Mouse (Mus musculus): Measurements from ENCODE around the gene Olfr761. TPM values are rescaled to one million over a fixed set of nuclear protein-coding genes. Genes with fewer than 3 reads are reported as not detected.
"Not testable (repeated sequence)": the region's sequence is repeated elsewhere in the genome, so short reads cannot be mapped to it uniquely, and the experiment has no call there.

Gene Olfr761
- polyA plus RNA-seq (2012; rRNA removed) (not detected in 2 replicates), polyA plus RNA-seq (2014; fragmentation: Nextera tagmentation; extraction: Ambion mirVana) (not detected in 2 replicates)

DNA sequence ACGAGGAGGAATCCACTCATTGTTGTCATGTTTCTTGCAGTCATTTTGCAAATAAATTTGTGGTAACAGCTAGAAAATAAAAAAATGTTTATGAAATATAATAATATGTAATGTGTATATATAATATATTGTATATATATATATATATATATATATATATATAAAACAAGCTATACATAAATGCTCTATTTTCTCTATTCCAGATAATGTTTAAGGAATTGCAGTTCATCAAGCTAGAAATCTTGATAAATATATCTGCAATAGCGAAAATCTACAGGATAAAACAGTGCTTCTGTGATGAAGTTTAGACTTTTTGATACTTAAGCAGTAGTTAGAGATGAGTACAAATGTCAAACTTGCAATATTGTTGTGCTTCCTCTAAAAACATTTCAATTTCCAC is at the start of gene Olfr761:
Olfr761 (minus strand) TSS at position 101 of the 400 bp plus-strand sequence.
- H3K4me1 ChIP-seq (ENCODE audit: control insufficient read depth, insufficient read depth, low read length): no peaks in the 10 kb centered on the region
- H3K36me3 ChIP-seq (ENCODE audit: control insufficient read depth, insufficient read depth, low read length): no peaks in the 10 kb centered on the region

DNA sequence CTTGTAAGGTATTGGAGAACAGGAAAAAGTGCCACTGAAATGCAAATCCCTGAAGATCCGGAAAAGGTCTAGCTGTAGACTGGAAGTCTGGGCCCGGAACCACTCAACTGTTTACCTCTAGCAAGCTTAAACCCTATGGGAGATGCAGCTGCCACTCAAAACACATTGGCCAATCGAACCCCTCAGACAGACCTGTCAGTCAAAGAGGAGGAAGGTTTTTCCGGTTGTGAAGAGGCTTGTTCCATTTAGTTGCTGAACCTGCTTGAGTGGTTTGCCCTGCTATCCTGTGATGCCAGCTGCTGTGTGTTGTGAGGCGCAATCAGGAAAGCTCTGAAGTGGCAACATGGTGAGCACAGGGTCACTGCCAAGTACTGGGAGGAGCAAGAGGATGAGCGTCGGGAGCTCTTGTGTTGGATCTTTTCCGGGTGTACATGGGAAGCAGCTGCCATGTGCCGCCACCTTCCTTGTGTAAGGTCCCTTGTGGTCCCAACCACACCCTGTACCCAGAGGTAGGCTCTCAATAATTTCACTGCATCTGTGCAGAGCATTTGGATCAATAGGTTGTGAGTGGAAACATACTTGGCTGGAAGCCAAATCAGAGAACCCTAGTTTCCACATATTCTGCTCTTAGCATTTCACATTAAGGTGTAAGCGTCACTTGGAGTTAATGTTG is 42.9 kb upstream of the Olfr761 start:
- no peaks in the 10 kb centered on the region for H3K4me1 ChIP-seq (ENCODE audit: control insufficient read depth, insufficient read depth, low read length)
- no peak overlapping the region for H3K9ac ChIP-seq (ENCODE audit: low read depth, low read length, severe bottlenecking)
- no peaks in the 10 kb centered on the region for H3K9me3 ChIP-seq (ENCODE audit: control insufficient read depth, low read length)
- 65% methylated on average over 10 of the region's 10 CpGs for WGBS
- H3K4me2 ChIP-seq (replicated peaks; ENCODE audit: low read depth, low read length, severe bottlenecking): no peak overlapping the region
- H3K4me3 ChIP-seq (replicated peaks; ENCODE audit: low read length): no peak overlapping the region
- DNase-seq (ENCODE audit: low spot score): no peak
- no peak for ATAC-seq (ENCODE audit: low FRiP score, low read depth)
- no peaks in the 10 kb centered on the region for H3K27me3 ChIP-seq (ENCODE audit: control insufficient read depth, insufficient read depth, low read length)
- TF ChIP-seq POLR2A (IDR thresholded peaks at IDR 0.05; ENCODE audit: borderline replicate concordance, extremely low read depth, insufficient read depth, insufficient read length): no peak
- no peak overlapping the region for H3K27ac ChIP-seq (replicated peaks; ENCODE audit: low read depth, low read length)
- no peaks in the 10 kb centered on the region for H3K36me3 ChIP-seq (ENCODE audit: control insufficient read depth, insufficient read depth, low read length)

More for the DNA sequence above, at the start of gene Olfr761:
- H3K4me2 ChIP-seq (replicated peaks; ENCODE audit: low read depth, low read length, severe bottlenecking): no peak within 1 kb of the TSS
- no peak within 1 kb of the TSS for H3K27ac ChIP-seq (replicated peaks; ENCODE audit: low read depth, low read length)
- no peaks in the 10 kb centered on the region for H3K27me3 ChIP-seq (ENCODE audit: control insufficient read depth, insufficient read depth, low read length)
- TF ChIP-seq POLR2A (IDR thresholded peaks at IDR 0.05; ENCODE audit: borderline replicate concordance, extremely low read depth, insufficient read depth, insufficient read length): no peak
- DNase-seq (ENCODE audit: low spot score): no peak
- no peak within 1 kb of the TSS for H3K4me3 ChIP-seq (replicated peaks; ENCODE audit: low read length)
- no peaks in the 10 kb centered on the region for H3K9me3 ChIP-seq (ENCODE audit: control insufficient read depth, low read length)
- no peak for ATAC-seq (ENCODE audit: low FRiP score, low read depth)
- H3K9ac ChIP-seq (ENCODE audit: low read depth, low read length, severe bottlenecking): no peak within 1 kb of the TSS
- 66% methylated on average over 2 of the region's 2 CpGs for whole genome bisulfite sequencing

GRCm38 (mm10) chr17:37990453-37990961 is 37.6 kb upstream of the Olfr761 start:
- Histone ChIP-seq H3K27ac (replicated peaks; ENCODE audit: low read depth, low read length) (no peak overlapping the region), H3K36me3 (ENCODE audit: control insufficient read depth, insufficient read depth, low read length) (no peaks in the 10 kb centered on the region), H3K4me2 (replicated peaks; ENCODE audit: low read depth, low read length, severe bottlenecking) (no peak overlapping the region), H3K4me3 (replicated peaks; ENCODE audit: low read length) (no peak overlapping the region), H3K4me1 (ENCODE audit: control insufficient read depth, insufficient read depth, low read length) (no peaks in the 10 kb centered on the region), H3K27me3 (ENCODE audit: control insufficient read depth, insufficient read depth, low read length) (no peaks in the 10 kb centered on the region), H3K9ac (ENCODE audit: low read depth, low read length, severe bottlenecking) (no peak overlapping the region), H3K9me3 (ENCODE audit: control insufficient read depth, low read length) (no peaks in the 10 kb centered on the region)
- no peak for TF ChIP-seq POLR2A (IDR thresholded peaks at IDR 0.05; ENCODE audit: borderline replicate concordance, extremely low read depth, insufficient read depth, insufficient read length)
- no peak for ATAC-seq (ENCODE audit: low FRiP score, low read depth)
- no peak for DNase-seq (ENCODE audit: low spot score)
- WGBS: 53% methylated on average over 3 of the region's 3 CpGs

GRCm38 (mm10) chr17:37973591-37973990 is 20.7 kb upstream of the Olfr761 start:
- ATAC-seq (ENCODE audit: low FRiP score, low read depth) (no peak), DNase-seq (ENCODE audit: low spot score) (no peak)
- Histone ChIP-seq H3K36me3 (ENCODE audit: control insufficient read depth, insufficient read depth, low read length) (no peaks in the 10 kb centered on the region), H3K27me3 (ENCODE audit: control insufficient read depth, insufficient read depth, low read length) (no peaks in the 10 kb centered on the region), H3K27ac (replicated peaks; ENCODE audit: low read depth, low read length) (no peak overlapping the region), H3K9ac (ENCODE audit: low read depth, low read length, severe bottlenecking) (no peak overlapping the region), H3K4me3 (replicated peaks; ENCODE audit: low read length) (no peak overlapping the region), H3K4me1 (ENCODE audit: control insufficient read depth, insufficient read depth, low read length) (no peaks in the 10 kb centered on the region), H3K4me2 (replicated peaks; ENCODE audit: low read depth, low read length, severe bottlenecking) (no peak overlapping the region), H3K9me3 (ENCODE audit: control insufficient read depth, low read length) (no peaks in the 10 kb centered on the region)
- 82% methylated on average over 3 of the region's 3 CpGs for WGBS
- no peak for TF ChIP-seq POLR2A (IDR thresholded peaks at IDR 0.05; ENCODE audit: borderline replicate concordance, extremely low read depth, insufficient read depth, insufficient read length)

DNA sequence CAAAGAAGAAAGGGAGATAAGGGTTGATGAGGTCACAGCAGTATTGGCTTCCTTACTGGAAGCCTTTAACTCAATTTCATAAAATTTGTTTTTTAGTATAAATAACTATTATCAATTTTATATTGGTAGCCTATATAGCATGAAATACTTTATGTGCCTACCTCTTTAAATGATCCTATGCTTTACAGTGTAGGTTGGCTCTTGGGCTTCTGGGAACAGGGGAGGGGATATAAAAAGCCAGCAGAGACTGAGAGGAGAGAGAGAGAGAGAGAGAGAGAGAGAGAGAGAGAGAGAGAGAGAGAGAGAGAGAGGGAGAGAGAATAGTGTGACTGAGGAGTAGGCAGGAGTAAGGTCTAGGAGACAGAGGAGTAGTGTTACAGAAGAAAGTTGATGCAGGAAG is 32.6 kb downstream of the Olfr761 start, which contains the start of gene Olfr128:
Olfr128 (plus strand) TSS at position 301 of the 400 bp plus-strand sequence.
- DNase-seq (ENCODE audit: low spot score) (no peak), ATAC-seq (ENCODE audit: low FRiP score, low read depth) (no peak)
- Histone ChIP-seq H3K27ac (replicated peaks; ENCODE audit: low read depth, low read length) (no peak within 1 kb of the TSS), H3K9ac (ENCODE audit: low read depth, low read length, severe bottlenecking) (no peak within 1 kb of the TSS), H3K4me1 (ENCODE audit: control insufficient read depth, insufficient read depth, low read length) (no peaks in the 10 kb centered on the region), H3K4me2 (replicated peaks; ENCODE audit: low read depth, low read length, severe bottlenecking) (no peak within 1 kb of the TSS), H3K9me3 (ENCODE audit: control insufficient read depth, low read length) (no peaks in the 10 kb centered on the region), H3K27me3 (ENCODE audit: control insufficient read depth, insufficient read depth, low read length) (no peaks in the 10 kb centered on the region), H3K36me3 (ENCODE audit: control insufficient read depth, insufficient read depth, low read length) (no peaks in the 10 kb centered on the region), H3K4me3 (replicated peaks; ENCODE audit: low read length) (no peak within 1 kb of the TSS)
- no peak for TF ChIP-seq POLR2A (IDR thresholded peaks at IDR 0.05; ENCODE audit: borderline replicate concordance, extremely low read depth, insufficient read depth, insufficient read length)

DNA sequence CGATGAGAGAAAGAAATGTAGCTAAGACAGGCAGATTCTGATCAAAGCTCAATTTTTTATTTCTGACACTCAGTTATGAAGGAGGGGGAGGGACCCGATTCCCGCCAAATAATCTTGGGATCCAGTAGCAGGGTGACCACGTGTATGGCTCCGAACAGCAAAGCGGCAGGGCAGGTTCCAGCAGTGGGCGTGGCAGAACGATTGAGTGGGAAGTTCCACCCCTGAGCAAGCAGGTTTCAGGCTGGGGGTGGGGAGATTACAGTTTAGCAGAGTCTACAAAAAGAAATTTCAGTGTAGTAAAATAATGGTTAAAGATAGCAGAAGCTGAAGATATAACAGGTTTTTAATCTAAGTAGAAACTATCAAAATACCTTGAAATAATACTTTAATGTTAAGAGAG is 46.1 kb downstream of the Olfr761 start:
- H3K9me3 ChIP-seq (ENCODE audit: control insufficient read depth, low read length); H3K4me3 ChIP-seq (replicated peaks; ENCODE audit: low read length); H3K9ac ChIP-seq (ENCODE audit: low read depth, low read length, severe bottlenecking); H3K27ac ChIP-seq (replicated peaks; ENCODE audit: low read depth, low read length); H3K36me3 ChIP-seq (ENCODE audit: control insufficient read depth, insufficient read depth, low read length); DNase-seq (ENCODE audit: low spot score); H3K27me3 ChIP-seq (ENCODE audit: control insufficient read depth, insufficient read depth, low read length); ATAC-seq (ENCODE audit: low FRiP score, low read depth); H3K4me1 ChIP-seq (ENCODE audit: control insufficient read depth, insufficient read depth, low read length); H3K4me2 ChIP-seq (replicated peaks; ENCODE audit: low read depth, low read length, severe bottlenecking): not testable (repeated sequence)
- 59% methylated on average over 8 of the region's 8 CpGs for WGBS

All from limb, embryonic 14.5 days (tissue).